Mouse (Mus musculus) cortical plate, adult 2 months (tissue): Measurements from ENCODE around the gene Smtn.

Experiments used
- CTCF ChIP-seq: fragments of 200-500 bp; IDR thresholded peaks from 2 replicates; pipeline ENCODE4 v1.5.1; 2011; ENCODE audit warnings: mild to moderate bottlenecking, control low read depth, low read length; ENCODE audit not compliant: insufficient read depth; ENCODE audit errors: extremely low read depth
- POLR2A ChIP-seq: fragments of 200-500 bp; IDR thresholded peaks from 2 replicates; pipeline ENCODE4 v1.6.1; 2011; ENCODE audit warnings: mild to moderate bottlenecking, low read length, control low read depth; ENCODE audit not compliant: insufficient read depth; ENCODE audit errors: extremely low read depth

DNA sequence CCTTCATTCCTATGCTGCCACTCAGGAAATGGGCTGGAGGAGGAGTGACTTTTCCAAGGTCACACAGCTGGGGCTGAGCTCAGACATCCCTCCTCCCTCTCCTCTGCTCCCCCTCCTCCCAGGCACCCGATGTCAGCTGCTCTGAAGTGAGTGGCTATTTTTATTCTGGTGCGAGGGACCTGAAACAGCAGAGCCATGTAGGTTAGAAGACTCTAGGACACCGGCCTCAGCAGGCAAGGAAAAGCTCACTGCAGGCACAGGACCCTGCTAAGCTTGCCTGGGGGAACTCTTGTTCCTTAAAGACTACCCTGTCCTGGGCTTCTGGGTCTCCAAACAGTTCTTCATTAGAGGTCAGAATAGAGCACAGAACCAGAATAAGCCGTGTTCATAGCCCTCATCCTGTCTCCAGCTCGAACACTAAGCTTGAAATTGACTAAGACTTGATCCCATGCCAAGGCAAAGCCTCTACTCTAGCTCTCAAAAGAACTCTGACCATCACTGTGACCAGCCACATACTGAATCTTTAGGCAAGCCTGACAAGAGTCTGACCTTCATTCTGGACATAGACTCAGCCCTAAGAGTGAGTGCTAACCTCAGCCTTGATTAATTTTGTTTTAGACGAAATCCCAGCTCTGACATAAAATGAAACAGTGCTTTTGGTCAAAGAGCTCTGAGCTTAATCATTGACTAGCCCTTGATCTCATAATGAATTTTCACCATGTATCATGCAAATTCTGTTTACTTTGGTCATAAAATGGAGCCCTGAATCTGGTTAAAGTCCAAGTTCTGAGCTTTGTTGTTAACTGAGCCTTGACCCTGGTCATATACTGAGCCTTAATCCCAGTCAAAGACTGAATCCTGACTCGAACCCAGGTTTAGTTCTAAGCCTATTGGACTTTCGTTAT, 31.0 kb downstream of the Smtn start:
- TF ChIP-seq CTCF (no peak), POLR2A (no peak)
